Mouse (Mus musculus): ENCODE data around the gene Mapk11. TPM values are rescaled to one million over a fixed set of nuclear protein-coding genes. Genes with fewer than 3 reads are reported as not detected.

Gene Mapk11
- polyA plus RNA-seq, 1 experiment, result 9.1 TPM

- TF ChIP-seq POLR2AphosphoS2 (IDR thresholded peaks at IDR 0.05; ENCODE audit: insufficient read length, low read depth) (peak; percentile 6), MYOG (IDR thresholded peaks at IDR 0.05; ENCODE audit: control insufficient read depth in 1 of 3, insufficient read depth in 1 of 3, insufficient read length in 2 of 3, low read depth in 2 of 3) (no peak)
- Histone ChIP-seq H3K27me3 (ENCODE audit: control insufficient read depth, insufficient read depth, insufficient read length) (no peaks in the 10 kb centered on the region), H3ac (ENCODE audit: control insufficient read depth, insufficient read length) (no peak overlapping the region), H3K79me2 (ENCODE audit: control insufficient read depth, insufficient read depth) (no peaks in the 10 kb centered on the region), H3K4me2 (ENCODE audit: low read depth) (no peak overlapping the region), H3K4me3 (no peak overlapping the region), H3K36me3 (ENCODE audit: control insufficient read depth, insufficient read depth) (peaks cover 52% of the 10 kb centered on the region)
Measured at GRCm38 (mm10) chr15:89158516-89158915, 9.1 kb upstream of the Mapk11 start.

- peak in 1 of 3 experiments; percentile 42 for TF ChIP-seq MYOG (IDR thresholded peaks at IDR 0.05; ENCODE audit: control insufficient read depth in 1 of 3, insufficient read depth in 1 of 3, insufficient read length in 2 of 3, low read depth in 2 of 3)
- TF ChIP-seq REST (IDR thresholded peaks at IDR 0.05; ENCODE audit: insufficient read depth, insufficient read length), result no peak
- no peak for TF ChIP-seq CEBPB (IDR thresholded peaks at IDR 0.05; ENCODE audit: insufficient read depth, poor library complexity, severe bottlenecking)
- no peak for TF ChIP-seq E2F4 (IDR thresholded peaks at IDR 0.05; ENCODE audit: insufficient read depth)
- H3K79me2 ChIP-seq (ENCODE audit: control insufficient read depth, insufficient read depth), result no peaks in the 10 kb centered on the region
- no peak overlapping the region for H3K4me2 ChIP-seq (ENCODE audit: low read depth)
- no peak overlapping the region for H3K4me3 ChIP-seq
- H3K27me3 ChIP-seq (ENCODE audit: control insufficient read depth, insufficient read depth, insufficient read length), result no peaks in the 10 kb centered on the region
- no peak overlapping the region for H3ac ChIP-seq (ENCODE audit: control insufficient read depth, insufficient read length)
- H3K36me3 ChIP-seq (ENCODE audit: control insufficient read depth, insufficient read depth), result peaks cover 46% of the 10 kb centered on the region
Measured at GRCm38 (mm10) chr15:89157954-89158353, 8.5 kb upstream of the Mapk11 start.

DNA sequence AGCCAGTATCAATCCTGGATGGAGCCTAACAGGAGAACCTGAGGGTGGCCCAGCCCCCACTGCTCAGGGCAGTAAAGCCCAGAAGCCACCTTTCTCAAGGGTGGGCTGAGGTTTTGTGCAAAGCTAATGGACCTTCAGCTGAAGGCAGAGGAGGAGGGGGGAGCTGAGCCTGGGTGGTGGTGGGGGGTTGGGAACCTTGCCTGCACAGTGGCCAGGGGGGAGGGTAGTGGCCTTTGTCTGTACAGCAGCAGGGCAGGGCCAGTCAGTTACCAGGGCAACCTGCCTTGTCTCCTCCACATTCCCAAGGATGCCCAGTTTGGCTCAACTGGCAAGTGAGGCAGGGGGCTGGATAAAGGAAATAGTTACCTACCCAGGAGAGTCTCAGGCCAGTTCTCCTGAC lies 2.9 kb upstream of the Mapk11 start:
- Histone ChIP-seq H3K36me3 (ENCODE audit: control insufficient read depth, insufficient read depth) (peaks cover 16% of the 10 kb centered on the region), H3K4me2 (ENCODE audit: low read depth) (no peak overlapping the region), H3ac (ENCODE audit: control insufficient read depth, insufficient read length) (no peak overlapping the region), H3K79me2 (ENCODE audit: control insufficient read depth, insufficient read depth) (no peaks in the 10 kb centered on the region), H3K27me3 (ENCODE audit: control insufficient read depth, insufficient read depth, insufficient read length) (no peaks in the 10 kb centered on the region), H3K4me3 (no peak overlapping the region)
- TF ChIP-seq TCF3 (IDR thresholded peaks at IDR 0.05; ENCODE audit: insufficient read length, low read depth) (no peak), POLR2AphosphoS2 (IDR thresholded peaks at IDR 0.05; ENCODE audit: insufficient read length, low read depth) (peak; percentile 64)

- Histone ChIP-seq H3ac (ENCODE audit: control insufficient read depth, insufficient read length) (no peak overlapping the region), H3K4me2 (ENCODE audit: low read depth) (peak overlapping the region; percentile 86), H3K79me2 (ENCODE audit: control insufficient read depth, insufficient read depth) (no peaks in the 10 kb centered on the region), H3K4me3 (peak overlapping the region; percentile 30), H3K27me3 (ENCODE audit: control insufficient read depth, insufficient read depth, insufficient read length) (no peaks in the 10 kb centered on the region), H3K36me3 (ENCODE audit: control insufficient read depth, insufficient read depth) (peaks cover 7% of the 10 kb centered on the region)
- no peak for TF ChIP-seq MYOD1 (IDR thresholded peaks at IDR 0.05; ENCODE audit: control insufficient read depth in 1 of 3, insufficient read length in 2 of 3, low read depth in 2 of 3)
- TF ChIP-seq USF1 (IDR thresholded peaks at IDR 0.05; ENCODE audit: low read depth), result no peak
- no peak for TF ChIP-seq TCF12 (IDR thresholded peaks at IDR 0.05; ENCODE audit: insufficient read depth, poor library complexity, severe bottlenecking)
- TF ChIP-seq SRF (IDR thresholded peaks at IDR 0.05; ENCODE audit: control insufficient read depth, insufficient read length, low read depth), result no peak
- no peak for TF ChIP-seq MYOG (IDR thresholded peaks at IDR 0.05; ENCODE audit: control insufficient read depth in 1 of 3, insufficient read depth in 1 of 3, insufficient read length in 2 of 3, low read depth in 2 of 3)
- no peak for TF ChIP-seq CEBPB (IDR thresholded peaks at IDR 0.05; ENCODE audit: insufficient read depth, poor library complexity, severe bottlenecking)
- TF ChIP-seq MAX (IDR thresholded peaks at IDR 0.05; ENCODE audit: low read depth), result peak; percentile 3
- no peak for TF ChIP-seq POLR2A (IDR thresholded peaks at IDR 0.05; ENCODE audit: insufficient read length, low read depth)
- TF ChIP-seq POLR2AphosphoS2 (IDR thresholded peaks at IDR 0.05; ENCODE audit: insufficient read length, low read depth), result no peak
- TF ChIP-seq E2F4 (IDR thresholded peaks at IDR 0.05; ENCODE audit: insufficient read depth), result no peak
- peak; percentile 87 for TF ChIP-seq REST (IDR thresholded peaks at IDR 0.05; ENCODE audit: insufficient read depth, insufficient read length)
- no peak for TF ChIP-seq TCF3 (IDR thresholded peaks at IDR 0.05; ENCODE audit: insufficient read length, low read depth)
Measured at GRCm38 (mm10) chr15:89150041-89150390, 588 bp upstream of the Mapk11 start.

DNA sequence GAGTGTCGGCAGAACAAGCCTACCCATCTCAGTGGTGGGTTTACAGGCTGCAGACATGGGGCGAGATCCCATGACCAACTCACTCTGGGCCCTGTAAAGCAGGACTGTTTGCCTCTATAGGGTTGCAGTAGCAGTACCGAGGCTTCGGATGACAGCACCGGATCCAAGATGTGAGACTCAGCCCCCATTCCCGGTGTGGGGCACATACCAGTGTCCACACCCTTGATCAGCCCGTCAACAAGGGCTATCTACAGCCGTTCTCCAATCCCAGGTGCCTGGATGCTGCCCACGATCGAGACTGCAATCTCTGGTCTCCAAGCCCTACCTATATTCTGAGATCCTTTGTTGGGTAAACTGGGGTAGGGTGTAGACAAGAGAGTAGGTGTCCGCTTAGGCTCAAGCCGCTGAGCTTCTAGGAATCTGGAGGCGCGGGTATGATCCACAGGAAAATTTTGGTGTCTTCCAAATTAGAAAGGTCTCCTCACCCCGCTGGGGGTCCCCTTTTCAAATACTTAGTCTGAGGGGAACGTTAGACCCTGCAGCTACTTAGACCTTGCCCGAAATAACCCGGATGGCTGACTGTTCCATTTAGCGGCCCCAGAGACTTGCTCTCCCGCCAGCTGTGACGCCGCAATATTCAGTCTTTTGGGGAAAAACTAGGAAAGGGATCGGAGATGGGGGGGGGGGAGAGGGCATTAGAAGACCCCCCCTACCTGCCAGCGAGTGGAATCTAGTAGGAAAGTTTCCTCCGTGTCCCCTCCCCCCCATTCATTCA lies 745 bp downstream of the Mapk11 start:
- peak overlapping the region; percentile 30 for H3K4me3 ChIP-seq
- H3K4me2 ChIP-seq (ENCODE audit: low read depth), result peak overlapping the region; percentile 74
- TF ChIP-seq REST (IDR thresholded peaks at IDR 0.05; ENCODE audit: insufficient read depth, insufficient read length) (no peak), MYOG (IDR thresholded peaks at IDR 0.05; ENCODE audit: control insufficient read depth in 1 of 3, insufficient read depth in 1 of 3, insufficient read length in 2 of 3, low read depth in 2 of 3) (no peak)
- H3K36me3 ChIP-seq (ENCODE audit: control insufficient read depth, insufficient read depth), result no peaks in the 10 kb centered on the region
- no peaks in the 10 kb centered on the region for H3K27me3 ChIP-seq (ENCODE audit: control insufficient read depth, insufficient read depth, insufficient read length)
- H3K79me2 ChIP-seq (ENCODE audit: control insufficient read depth, insufficient read depth), result no peaks in the 10 kb centered on the region
- H3ac ChIP-seq (ENCODE audit: control insufficient read depth, insufficient read length), result peak overlapping the region; percentile 29

GRCm38 (mm10) chr15:89147895-89148294 lies 1.5 kb downstream of the Mapk11 start:
- H3K4me2 ChIP-seq (ENCODE audit: low read depth), result peak overlapping the region; percentile 74
- TF ChIP-seq TCF3 (IDR thresholded peaks at IDR 0.05; ENCODE audit: insufficient read length, low read depth) (no peak), POLR2AphosphoS2 (IDR thresholded peaks at IDR 0.05; ENCODE audit: insufficient read length, low read depth) (no peak), TCF12 (IDR thresholded peaks at IDR 0.05; ENCODE audit: insufficient read depth, poor library complexity, severe bottlenecking) (no peak), MYOD1 (IDR thresholded peaks at IDR 0.05; ENCODE audit: control insufficient read depth in 1 of 3, insufficient read length in 2 of 3, low read depth in 2 of 3) (no peak), USF1 (IDR thresholded peaks at IDR 0.05; ENCODE audit: low read depth) (no peak)
- no peaks in the 10 kb centered on the region for H3K79me2 ChIP-seq (ENCODE audit: control insufficient read depth, insufficient read depth)
- H3K36me3 ChIP-seq (ENCODE audit: control insufficient read depth, insufficient read depth), result no peaks in the 10 kb centered on the region
- H3K4me3 ChIP-seq, result peak overlapping the region; percentile 30
- H3ac ChIP-seq (ENCODE audit: control insufficient read depth, insufficient read length), result no peak overlapping the region
- H3K27me3 ChIP-seq (ENCODE audit: control insufficient read depth, insufficient read depth, insufficient read length), result no peaks in the 10 kb centered on the region

Data from myocyte (in vitro differentiated cells).